Mouse (Mus musculus) neural tube, embryonic 10.5 days (tissue): Measurements from ENCODE around the gene Tnfsf13.
"Not testable (repeated sequence)": the region's sequence is repeated elsewhere in the genome, so short reads cannot be mapped to it uniquely, and the experiment has no call there.

Experiments
- DNase-seq: peaks from one replicate; pipeline ENCODE4 v3.0.0-alpha.2; 2017; ENCODE audit warnings: low spot score; ENCODE audit errors: extremely low spot score

Tnfsf13 gene

DNA sequence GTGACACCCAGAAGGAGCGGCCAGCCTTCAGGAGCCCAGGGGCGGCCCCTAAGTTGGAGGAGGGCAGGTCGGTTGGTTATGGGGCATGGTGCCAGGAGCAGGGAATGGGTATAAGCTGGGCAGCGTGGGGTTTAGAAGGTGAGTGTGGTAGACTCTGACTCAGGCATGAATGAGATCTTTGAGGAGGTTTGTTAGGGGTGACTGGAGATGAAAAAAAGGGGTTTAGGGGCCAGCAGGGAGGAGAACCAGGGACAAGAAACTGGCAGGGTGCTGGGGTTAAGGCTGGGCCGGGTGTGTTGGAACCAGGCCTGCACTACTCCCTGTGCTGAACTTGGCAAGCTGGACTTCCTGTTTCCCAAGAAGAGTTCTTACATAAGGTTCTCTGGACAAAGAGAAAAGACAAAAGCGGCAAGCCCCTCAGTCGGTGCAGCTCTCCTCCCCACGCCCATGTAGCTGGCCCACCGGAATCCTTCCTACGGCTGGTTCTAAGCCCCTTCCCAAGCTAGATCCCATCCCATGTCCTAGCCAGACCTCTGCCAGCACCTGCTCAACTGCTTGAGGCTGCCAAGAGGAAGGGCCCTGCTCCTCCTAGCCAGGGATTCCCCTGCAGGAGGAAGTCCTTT, at the start of gene Tnfsf13:
Tnfsf13 (minus strand) TSS at position 259 of the 623 bp plus-strand sequence.
- no peak for DNase-seq

- DNase-seq, result not testable (repeated sequence)
These were observed 45.8 kb upstream of the Tnfsf13 start for GRCm38 (mm10) chr11:69731408-69731807.

- DNase-seq, result peak; percentile 49
These were observed 43.5 kb upstream of the Tnfsf13 start for GRCm38 (mm10) chr11:69729063-69729462.

GRCm38 (mm10) chr11:69725951-69726350, 40.4 kb upstream of the Tnfsf13 start:
- no peak for DNase-seq

DNA sequence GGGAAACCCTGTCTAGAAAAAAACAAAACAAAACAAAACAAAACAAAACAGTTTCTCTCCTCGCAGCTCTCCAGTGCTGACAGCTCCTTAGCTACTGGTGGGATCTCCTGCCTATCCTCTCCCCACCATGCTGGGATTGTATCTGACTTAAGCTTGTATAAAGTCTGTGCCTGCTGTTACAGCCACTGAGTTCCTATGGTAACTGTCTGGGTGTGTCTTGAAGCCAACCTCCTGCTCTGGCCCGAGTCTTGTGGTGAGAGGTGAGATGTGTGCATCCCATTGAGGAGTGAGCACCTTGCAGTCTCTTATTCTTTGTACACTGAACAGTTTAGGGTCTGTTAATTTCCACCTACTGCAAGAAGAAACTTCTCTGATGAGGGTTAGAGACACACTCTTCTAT, 37.5 kb upstream of the Tnfsf13 start:
- DNase-seq, result no peak

GRCm38 (mm10) chr11:69720852-69721251, 35.3 kb upstream of the Tnfsf13 start:
- no peak for DNase-seq

GRCm38 (mm10) chr11:69719423-69719822, 33.8 kb upstream of the Tnfsf13 start:
- DNase-seq, result no peak

GRCm38 (mm10) chr11:69718661-69719060, 33.1 kb upstream of the Tnfsf13 start:
- DNase-seq, result no peak

- DNase-seq, result no peak
These were observed 31.4 kb upstream of the Tnfsf13 start for GRCm38 (mm10) chr11:69716953-69717352.

- peak; percentile 43 for DNase-seq
These were observed 30.3 kb upstream of the Tnfsf13 start for GRCm38 (mm10) chr11:69715929-69716328.

DNA sequence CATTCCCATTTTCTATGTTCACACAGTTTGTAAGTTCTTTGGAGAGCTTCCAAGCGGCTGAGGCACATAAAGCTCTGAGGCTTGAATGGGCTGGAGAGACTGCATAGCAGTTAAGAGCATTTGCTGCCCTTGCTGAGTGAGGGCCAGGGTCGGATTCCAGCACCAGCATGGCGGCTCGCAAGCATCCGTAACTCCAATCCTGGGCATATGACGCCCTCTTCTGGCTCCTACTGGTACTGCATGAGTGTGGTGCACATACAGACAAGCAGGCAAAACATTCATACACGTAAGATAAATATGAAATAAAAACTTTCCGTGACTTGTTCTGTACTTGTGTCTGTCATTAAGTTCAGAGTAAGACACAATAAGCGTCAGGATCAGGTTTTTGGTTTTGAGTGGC, 29.9 kb upstream of the Tnfsf13 start:
- peak; percentile 45 for DNase-seq

DNA sequence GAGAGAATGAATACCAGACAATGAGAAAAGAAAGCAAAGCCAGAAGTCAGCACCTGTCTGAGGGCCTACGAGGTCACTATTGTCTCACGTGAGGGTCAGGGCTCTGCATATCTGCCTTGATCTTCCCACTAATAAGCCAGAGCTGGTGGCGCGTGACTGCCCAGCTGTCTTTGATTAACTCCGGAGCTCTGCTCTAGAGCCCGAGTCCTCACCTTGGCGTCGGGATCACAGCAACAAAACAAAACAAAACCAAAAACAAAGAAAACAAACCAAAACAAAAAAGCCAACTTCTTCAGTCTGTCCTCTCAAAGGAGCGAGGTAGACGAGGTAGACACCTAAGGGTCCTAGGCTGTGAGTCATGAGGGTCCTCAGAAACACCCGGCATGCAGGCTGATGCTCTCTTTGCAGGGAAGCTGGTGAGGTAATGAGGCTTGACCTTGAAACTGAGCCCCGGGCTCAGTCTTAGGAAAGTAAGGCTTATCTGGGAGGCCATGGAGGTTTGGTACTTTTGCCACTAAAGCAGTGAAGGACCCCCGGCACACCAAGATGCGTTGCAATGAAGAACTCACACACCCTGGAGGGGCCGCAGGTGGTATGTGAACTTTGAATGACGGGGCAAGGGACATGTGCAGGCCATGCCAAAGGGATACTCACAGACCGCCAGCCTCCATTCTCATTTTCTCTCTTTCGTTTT, 29.2 kb upstream of the Tnfsf13 start:
- DNase-seq, result peak; percentile 40

- no peak for DNase-seq
These were observed 27.5 kb upstream of the Tnfsf13 start for GRCm38 (mm10) chr11:69712954-69713672.

DNA sequence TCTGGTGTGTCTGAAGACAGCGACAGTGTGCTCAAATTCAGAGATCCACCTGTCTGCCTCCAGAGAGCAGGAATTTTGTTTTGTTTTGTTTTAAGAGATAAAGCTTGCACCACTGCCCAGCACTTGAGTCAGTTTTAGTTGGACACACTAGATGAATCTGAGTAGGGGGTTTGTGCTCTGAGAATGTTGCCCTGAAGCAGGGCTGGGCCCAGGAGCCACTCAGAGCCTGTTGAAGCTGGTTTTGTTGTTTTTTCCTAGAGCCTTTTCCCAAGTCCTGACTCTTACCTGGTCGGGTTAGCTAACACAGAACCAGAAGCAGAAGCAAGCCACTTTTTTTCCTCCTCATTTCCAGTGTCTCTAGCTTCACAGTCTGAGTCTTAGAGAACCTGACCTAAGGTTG, 25.5 kb upstream of the Tnfsf13 start:
- DNase-seq, result no peak

DNA sequence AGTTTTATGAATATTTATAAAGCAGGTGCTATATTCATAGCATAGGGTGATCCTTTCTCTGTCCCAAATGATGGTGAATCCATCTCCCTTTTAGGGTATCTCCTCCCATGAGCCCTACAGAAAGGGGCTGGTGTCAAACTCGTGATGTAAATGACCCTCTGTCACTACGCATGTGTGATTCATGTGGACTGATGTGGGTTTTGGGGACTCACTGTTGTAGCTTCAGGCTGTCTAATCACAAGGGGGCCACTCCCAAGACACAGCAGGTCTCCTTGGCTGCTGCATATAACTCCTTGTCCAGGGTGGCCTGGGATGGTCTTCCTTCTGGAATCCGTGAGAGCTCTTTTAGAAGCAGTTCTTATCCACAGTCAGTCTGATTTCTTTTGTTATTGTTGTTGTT, 24.9 kb upstream of the Tnfsf13 start:
- DNase-seq, result no peak

GRCm38 (mm10) chr11:69709554-69710446, 24.2 kb upstream of the Tnfsf13 start:
- DNase-seq, result no peak

GRCm38 (mm10) chr11:69708614-69709265, 23.2 kb upstream of the Tnfsf13 start:
- DNase-seq, result no peak

DNA sequence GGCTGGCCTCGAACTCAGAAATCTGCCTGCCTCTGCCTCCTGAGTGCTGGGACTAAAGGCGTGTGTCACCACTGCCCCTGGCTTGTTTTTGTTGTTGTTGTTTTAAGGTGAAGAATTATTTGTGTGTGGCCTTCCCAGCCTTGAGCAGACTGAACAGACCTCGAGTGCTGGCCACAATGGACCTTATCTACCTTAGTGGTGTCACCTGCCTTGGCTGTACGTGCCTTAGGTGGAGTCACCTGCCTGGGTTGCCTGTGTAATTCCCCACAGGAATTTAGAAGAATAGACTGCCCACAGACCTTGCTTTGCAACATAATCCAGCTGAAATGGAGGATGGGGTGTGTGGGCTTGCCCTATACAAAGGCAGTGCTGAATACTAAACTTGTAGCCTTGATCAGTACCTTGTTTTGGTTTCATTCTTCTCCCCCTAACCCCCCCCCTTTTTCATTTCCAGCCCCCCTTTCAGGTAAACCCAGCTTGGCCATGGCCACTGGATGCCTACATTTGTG, 22.3 kb upstream of the Tnfsf13 start:
- DNase-seq, result no peak

- DNase-seq, result no peak
These were observed 21.9 kb upstream of the Tnfsf13 start for GRCm38 (mm10) chr11:69707480-69707847.

DNA sequence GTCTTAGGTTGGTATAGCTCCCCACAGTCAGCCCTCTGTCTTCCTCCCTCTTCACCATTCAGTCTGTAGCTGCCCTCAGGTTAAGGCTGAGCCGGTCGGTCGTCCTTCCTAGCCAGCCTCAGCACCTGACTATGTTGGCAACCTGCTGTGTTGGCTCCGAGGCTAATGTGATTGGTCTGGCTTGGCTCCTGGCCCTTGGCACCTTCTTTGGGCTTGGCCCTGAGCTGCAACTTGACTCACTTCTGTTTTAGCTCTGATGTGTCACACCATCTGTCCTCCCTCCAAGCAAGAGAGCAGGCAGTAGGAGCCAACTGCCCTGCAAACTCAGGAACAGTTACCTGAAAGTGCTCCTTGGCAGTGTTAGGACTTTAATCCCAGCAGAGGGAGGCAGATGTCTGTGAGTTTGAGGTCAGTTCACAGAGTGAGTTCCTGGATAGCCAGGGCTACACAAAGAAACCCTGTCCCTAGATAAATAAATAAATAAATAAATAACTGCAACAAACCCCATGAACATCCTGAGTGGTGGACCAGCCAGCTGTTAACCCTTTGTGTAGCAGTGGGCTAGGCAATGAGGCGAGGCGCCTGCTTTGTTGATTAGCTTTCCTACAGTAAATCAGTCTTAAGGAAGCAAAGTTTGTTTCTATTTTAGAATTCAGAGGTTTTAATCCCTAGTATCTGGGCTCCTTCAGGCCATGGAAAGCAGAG, 21.3 kb upstream of the Tnfsf13 start:
- no peak for DNase-seq
